Mouse (Mus musculus) ES-CJ7 (cell line): Measurements from ENCODE around the gene Grk6.
A peak's percentile ranks its signal among the peaks of the same experiment; 100 is the strongest.

Experiments
- DNase-seq: peaks from one replicate; pipeline ENCODE4 v3.0.0; 2011; ENCODE audit warnings: low read depth, low spot score

The Grk6 gene

DNA sequence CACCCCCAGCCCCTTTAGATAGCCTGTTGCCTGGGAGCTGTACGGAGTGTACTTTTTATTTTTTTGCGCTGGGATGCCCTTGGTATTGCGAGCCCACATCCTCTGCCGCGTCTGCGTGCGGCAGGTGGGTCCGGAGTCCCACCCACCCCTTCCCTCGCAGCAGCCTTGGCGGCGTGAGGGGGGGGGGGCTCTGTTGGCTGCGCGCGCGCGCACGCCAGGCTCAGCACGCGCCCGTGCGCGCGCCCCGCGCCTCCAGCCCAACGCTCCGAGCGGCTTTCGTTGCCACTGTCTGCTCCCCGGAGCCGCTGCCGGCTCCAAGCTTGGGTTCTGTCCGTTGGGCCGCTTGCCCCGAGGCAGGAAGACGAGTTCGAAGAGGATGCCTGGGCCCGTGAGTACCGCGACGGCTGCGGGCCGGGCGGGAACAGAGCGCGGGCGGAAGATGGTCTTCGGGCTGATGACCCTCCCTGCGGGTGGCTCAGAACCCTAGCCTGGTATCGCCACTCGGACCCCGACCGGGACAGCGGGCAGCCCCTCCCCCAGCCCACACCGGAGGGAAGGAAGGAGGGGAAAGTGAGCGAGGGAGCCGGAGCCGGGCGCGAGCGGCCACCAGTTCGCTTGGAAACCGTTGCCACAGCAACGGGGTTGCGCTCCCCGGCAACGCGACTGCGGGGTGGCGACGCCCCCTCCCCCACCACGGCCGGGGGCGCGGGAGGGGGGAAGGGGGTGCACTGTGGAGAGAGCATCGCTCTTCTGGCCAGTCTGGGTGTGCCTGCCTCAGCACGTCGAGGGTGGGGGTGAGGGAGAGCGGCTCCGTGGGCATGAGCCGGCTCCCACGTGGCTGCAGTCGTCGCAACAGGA is 19.4 kb downstream of the Grk6 start, which contains the start of gene Prr7:
Gene Prr7 (plus strand): TSS at position 241 of the 858 bp plus-strand sequence.
- DNase-seq: peak; percentile 62

DNA sequence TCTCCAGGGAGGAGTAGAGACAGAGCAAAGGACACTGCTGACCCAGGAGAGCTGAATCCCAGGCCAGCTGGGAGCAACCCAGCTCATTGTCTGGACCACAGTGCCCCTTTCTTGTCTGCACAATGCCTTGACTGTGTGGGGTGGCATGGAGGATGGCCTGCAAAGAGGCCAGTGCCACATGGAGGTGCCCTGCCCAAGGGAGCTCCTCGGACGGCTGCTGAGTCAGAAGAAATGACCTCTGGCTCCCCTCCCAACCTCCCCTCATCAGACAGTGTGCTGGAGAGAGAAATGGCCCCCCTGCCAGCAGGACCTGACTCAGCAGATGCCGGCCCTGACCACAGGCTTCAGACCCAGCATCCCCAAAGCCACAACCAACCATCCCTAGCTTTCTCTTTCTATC is 20.3 kb downstream of the Grk6 start:
- no peak for DNase-seq

DNA sequence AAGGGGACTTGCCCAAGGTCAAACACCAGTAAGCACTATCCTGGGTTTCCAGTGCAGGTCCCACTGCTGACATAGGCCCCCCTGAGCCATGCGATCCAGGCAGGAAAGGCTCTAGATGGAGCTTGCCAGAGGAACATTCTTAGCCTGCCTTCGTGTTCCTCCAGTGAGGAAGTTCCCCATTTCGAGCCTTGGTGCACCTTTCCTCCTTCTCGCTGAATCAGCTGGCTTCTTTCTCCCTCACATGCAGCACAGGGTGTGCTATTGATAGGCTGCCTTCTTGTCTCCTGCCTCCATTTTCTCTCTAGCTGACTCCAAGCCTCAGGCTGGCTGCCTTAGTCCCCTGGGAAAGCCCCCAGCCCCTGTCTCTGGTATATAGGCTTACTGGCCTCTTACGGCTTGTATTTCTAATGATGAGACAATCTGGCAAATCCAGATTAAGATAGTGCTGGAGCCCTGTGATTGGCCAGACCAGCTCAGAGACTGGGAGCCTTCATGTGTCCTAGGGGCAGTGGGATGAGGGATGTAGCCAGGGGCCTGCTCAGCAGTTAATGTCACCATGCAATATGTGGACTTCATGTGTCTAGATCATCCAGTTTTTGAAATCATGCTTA is 21.1 kb downstream of the Grk6 start:
- DNase-seq: no peak

DNA sequence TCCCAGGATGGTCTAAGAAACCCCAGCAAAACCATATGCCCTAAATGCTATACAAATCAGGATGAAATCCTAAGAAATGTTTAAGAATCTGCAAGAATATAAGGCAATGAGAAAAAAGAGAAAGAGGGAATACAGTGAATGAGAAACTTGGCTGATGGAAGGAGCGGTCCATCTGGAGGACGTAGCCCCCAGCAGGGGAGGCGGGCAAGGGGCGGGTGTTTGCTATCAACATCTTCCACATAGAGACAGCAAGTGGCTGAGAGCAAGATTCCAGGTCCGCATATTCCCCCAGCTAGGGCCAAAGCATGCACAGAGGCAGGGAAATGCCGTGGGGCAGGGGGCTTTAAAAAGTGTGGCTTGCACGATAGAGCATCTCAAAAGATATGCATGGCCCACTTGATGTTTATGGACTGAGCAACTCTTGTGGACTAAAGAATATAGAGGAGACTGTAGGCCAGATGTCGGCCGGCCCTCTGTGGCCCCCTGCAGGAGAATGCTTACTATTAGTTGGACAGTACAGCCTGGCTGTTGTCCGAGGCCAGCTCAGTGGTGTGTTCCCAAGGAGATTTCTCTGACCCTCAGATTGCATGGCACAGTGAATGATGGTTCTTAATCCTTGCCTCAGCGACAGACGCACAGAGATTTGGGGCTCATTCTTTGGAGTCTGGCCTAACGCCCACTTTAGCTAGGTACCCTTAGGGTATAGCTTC is 24.1 kb downstream of the Grk6 start:
- DNase-seq: no peak

DNA sequence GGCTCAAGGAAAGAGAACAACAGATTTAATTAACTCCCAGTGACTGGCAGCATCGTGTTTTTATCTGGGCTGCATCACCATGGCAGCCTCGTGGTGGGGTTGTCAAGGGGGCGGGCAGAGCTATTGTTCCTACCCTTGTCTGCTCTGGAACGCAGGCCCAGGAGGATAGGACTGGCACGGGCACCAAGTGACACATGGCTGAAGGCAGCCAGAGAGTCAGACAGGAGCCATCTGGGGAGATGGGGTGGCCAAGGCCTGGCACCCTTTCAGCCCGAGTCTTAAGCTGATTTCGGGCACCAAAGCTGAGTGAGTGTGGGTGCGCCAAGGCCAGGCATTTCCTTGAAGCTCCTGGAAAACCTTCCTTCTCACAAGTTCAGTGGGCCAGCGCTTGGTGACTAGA is 25.5 kb downstream of the Grk6 start:
- no peak for DNase-seq

DNA sequence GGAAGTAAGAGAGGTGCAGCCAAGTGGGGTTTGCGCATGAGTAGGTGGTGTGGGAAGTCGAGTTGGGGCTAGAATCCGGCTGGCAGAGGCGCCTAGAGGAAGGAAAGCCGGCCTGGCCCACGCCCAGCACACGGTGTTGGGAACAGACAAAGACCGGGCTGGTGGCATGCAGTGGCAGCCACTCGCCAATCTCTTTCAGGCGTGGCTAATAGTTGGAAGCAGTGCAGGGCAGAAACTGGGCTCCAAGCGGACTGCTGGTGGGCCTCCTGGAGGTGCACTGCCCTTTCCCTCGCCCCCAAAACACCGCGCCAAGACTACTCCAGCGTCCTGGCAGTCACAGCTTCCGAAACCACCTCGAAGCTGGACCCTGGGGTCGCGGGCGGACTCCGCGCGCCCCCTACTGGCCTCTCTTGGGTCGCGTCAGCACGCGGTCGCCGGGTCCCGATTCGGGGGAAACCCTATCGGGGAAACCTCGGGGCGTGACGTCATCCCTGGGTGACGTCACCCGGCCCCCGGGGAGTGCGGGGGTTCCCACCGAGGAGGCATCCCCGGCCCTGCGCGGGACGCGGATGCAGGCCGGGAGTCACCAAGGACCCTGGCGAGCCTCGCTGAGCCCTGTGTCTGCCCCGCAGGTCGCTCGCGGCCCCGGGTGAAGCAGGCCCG is 26.4 kb downstream of the Grk6 start:
- DNase-seq: peak; percentile 78

DNA sequence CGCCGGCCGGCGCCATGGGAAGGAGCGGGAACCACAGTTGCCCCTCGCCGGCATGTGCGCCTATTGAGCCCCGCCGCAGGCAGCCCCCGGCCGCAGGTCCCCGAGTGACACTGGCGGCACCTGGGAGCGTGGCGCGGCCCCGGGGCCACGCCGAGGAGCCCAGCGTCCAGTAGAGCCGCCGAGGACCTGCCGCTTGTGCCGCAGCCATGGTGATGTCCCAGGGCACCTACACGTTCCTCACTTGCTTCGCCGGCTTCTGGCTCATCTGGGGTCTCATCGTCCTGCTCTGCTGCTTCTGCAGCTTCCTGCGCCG is 26.9 kb downstream of the Grk6 start:
- DNase-seq: no peak

DNA sequence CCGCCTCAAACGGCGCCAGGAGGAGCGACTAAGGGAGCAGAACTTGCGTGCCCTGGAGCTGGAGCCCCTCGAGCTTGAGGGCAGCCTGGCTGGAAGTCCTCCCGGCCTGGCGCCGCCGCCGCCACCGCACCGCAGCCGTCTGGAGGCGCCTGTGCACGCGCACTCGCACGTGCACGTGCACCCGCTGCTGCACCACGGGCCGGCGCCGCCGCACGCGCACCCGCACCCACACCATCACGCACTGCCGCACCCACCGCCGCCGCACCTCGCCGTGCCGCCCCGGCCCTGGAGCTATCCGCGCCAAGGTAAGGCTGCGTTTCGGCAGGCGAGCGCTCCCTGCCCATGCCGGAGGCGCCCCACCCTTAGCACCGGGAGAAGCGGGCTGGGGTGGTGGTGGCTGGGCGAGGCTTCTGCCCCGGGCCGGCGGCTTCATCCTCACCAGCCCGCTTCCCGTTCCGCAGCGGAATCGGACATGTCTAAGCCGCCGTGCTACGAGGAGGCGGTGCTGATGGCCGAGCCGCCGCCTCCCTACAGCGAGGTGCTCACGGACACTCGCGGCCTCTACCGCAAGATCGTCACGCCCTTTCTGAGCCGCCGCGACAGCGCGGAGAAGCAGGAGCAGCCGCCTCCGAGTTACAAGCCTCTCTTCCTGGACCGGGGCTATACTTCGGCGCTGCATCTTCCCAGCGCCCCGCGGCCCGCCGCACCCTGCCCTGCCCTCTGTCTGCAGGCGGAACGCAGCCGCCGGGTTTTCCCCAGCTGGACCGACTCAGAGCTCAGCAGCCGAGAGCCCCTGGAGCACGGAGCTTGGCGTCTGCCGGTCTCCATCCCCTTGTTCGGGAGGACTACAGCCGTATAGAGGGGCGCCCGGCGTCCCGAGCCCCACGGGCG is 27.5 kb downstream of the Grk6 start:
- DNase-seq: peak; percentile 36

DNA sequence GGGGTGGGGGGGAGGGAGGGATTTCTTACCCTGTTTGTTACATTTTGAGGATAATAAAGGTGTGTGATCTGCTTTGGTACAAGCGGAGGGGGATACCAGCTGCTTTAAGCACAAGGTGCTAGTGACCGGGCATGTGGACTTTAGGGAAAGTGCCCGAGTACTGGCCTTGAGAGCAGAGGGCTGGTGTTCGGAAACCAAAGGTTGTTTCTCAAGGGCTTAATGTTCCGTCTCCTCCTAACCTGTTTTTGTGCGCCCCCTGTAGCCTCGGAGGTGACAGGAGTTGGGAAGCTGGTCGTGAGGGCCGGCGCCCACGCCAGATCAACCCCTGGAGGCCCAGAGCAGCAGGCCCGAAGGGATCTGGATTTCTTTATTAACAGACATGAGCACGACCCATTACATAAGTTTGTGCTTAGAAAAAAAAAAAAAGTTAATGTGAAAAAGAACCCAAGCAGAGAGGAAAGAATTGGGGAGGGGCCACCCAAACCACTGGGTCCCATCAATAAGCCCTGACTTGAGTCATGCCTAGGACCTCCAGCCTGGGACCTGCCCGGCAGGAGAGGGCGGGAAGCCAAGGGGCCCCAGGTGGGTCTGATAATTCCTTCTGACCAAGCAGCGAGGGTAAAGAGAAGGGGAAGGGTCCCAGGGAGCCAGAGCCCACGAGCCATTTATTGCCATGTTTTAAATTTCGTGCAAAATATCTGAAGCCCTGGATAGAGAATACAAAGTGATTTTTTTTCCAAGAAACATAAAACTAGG is 28.4 kb downstream of the Grk6 start:
- peak; percentile 69 for DNase-seq

DNA sequence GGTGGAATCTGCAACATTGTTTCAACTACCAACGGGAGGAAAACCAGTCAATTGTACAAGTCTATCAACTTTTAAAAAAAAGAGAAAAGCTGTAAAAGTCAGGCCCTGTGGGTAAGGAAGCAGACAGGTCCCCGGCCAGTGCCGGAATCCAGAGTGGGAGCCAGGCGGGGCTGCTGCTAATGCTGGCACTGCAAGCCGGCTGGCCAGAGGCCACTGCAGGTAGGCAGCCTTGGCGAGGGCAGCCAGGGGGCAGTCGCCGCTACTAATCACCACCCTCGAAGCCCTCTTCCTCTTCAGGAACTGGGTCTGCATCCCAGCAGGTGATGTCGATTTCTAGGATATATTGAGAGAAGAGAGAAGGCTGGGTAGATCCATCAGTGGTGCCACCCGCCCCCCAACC is 29.1 kb downstream of the Grk6 start:
- no peak for DNase-seq

DNA sequence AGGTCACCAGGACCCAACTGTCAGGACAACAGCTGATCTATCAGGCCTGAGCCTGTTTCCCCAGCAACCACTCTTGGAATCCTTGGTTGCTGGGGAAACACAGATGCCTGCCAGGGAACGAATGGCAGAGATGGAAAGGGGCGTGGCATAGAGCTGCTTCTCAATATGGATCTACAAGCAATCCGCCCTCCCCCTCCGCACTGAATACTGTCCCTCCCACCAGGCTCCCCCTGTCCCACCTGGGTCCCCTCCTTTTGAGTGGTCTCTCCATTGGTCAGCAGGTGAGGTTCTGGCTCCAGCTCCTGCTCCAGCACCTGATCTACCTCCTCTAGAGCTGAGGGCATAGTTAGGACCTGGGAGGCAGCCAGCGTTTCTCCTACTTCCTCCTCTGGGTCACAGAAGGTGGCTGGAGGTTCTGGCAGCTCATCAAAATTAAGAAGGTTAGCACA is 29.8 kb downstream of the Grk6 start:
- DNase-seq: no peak

DNA sequence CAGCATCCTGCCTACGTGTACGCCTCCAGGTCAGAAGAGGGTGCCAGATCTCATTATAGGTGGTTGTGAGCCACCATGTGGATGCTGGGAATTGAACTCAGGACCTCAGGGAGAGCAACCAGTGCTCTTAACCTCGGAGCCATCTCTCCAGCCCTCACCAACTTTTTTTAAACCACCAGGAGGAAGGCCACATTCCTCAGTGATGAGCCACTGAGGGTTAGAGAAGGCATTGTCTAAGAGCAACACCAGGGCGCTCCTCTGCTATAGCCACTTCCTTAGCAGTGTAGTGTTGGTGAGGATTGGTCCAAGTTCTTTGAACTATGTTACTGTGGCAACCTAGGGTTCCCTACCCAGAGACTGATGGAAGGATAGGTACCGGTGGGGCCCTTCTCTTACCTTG is 30.9 kb downstream of the Grk6 start:
- DNase-seq: no peak

DNA sequence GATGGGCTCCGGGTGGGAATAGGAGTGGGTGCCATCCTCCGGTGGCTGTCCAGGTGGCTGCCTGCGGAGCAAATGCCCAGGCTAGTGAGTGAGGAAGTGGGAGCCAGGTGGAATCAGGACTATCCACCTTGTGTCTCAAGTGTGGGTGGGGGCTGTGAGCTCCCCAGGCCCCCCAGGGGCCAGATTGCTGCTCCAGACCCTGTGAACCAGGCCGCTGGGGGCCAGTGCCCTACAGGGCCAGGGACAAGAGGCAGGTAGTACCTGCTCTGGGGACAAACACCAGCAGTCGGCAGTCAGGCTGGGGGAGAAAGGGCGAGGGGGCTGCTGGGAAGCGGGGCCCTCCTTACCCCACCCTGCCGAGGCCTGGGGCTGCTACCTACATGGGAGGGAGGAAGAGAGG is 31.4 kb downstream of the Grk6 start:
- DNase-seq: no peak

DNA sequence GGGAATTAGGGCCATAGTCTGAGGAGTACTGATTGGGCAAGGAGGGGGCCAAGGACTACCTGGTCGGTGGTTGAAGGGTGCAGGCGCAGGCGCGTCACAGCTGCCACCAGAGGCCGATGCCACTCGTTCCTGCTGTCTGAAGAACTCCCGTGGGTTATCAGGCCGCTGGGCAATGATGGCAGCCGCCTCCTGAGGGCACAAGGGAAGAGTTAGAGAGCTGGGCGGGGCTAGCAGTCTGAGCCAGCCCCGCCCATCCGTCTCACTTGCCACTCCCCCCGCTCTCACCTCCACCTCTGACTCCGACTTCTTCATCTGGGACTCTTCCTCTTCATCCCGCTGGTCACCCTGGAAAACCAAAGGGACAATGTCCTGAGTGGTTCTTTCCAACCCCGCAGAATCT is 32.6 kb downstream of the Grk6 start:
- DNase-seq: peak; percentile 34

DNA sequence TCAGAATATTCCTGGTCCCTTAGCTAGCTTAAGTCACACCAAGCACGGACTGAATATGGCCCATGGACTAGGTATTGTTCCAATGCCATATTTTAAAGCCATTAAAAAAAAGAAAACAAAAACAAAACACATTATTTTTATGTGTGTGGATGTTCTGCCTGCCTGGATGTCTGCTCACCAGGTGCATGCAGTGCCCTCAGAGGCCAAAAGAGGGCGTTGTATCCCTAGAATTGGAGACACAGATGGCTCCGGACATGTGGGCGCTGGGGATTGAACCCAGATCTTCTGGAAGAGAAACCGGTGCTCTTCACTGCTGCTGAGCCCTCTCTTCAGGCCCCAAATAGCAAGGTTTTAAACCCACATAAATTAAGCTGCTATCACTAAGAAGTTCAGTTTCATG is 33.2 kb downstream of the Grk6 start:
- DNase-seq: peak; percentile 60

DNA sequence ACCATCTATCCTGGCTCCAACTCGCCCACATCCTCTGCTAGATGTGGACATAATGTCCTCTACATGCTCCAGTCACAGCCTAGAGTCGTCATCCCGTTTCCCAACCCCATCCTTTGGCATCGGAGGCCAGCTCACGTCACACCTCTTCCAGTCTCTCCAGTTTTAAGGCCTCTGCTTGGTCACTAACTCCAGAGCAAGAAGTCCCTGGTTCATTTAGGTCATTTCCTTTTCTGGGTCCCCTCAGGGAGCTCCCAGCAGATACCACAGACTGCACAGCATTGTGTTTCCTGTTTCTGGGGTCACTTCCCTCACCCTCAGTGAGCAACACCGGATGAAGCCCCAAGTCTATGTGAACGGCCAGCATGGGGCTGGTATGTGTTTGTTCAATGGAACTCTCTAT is 34.1 kb downstream of the Grk6 start:
- no peak for DNase-seq

DNA sequence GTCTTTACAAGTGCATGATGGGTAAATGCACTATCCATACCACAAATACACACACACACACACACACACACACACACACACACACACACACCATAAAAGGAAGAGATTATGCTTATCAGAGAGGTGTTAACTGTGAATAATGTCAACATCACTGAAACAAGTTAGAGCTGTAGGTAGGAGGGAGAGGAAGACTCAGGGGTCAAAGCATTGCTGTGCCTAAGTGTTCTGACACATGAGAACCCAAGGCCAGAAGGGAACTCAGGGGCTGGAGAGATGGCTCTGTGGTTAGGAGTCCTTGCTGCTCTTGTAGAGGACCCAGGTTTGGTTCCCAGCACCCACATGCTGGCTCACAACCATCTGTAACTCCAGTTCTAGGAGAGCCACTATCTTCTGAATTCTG is 35.1 kb downstream of the Grk6 start:
- DNase-seq: no peak

DNA sequence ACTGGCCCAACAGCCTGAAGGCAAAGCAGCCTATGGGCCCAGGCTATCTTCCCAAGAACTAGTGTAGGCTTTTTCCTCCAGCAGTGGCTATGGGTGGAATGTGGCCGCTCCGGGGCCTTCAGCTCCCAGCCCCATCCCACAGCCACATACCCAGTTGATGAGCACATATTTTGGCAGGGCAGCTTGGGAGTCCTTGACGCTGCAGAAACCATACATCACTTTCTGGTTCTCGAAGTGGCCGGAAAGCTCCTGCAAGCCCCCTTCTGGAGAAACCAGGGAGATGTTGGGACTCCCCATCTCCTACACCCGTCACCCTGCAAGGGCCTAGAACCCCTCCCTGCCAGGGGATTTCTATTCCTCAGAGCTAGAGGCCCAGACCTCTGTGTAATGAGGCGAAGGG is 37.7 kb downstream of the Grk6 start:
- no peak for DNase-seq

DNA sequence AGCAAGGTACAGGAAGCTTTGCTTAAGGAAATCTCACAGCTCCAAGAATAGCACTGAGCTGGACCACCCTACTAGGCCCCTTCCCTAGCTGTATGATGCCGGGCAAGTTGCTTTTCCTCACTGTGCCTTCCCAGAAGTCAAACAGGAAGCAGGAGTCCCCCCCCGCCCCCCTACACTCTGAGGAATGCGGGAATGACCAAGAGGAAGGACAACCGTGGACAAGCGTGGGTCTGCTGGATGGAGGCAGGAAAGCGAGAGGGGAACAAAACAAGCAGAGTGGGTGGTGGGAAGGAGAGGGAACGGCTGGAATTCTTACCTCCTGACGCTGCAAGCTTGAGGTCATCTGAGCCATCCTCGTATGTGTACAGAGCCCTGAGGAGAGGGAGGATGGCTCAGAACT is 38.2 kb downstream of the Grk6 start:
- DNase-seq: no peak

DNA sequence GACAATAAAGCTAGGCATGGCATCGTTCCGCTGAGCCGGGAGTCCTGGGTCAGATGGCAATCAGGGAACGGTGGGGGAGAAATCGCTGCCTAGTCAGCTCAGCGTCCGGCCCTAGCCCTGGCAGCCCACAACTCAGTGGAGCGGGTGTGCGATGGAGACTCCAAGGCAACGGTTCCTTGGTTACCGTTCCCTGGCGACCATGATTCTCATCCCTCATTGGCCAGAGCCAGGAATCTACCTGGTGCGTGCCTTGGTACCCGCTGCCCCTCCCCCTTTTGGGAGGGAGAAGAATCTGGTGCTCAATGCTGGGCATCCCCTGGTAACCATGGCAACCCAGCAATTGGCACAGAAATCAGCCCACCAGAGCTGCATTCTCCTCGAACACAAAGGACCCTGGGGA is 38.7 kb downstream of the Grk6 start:
- DNase-seq: no peak
